Mouse (Mus musculus): Measurements from ENCODE around the gene Mpp2.

DNA sequence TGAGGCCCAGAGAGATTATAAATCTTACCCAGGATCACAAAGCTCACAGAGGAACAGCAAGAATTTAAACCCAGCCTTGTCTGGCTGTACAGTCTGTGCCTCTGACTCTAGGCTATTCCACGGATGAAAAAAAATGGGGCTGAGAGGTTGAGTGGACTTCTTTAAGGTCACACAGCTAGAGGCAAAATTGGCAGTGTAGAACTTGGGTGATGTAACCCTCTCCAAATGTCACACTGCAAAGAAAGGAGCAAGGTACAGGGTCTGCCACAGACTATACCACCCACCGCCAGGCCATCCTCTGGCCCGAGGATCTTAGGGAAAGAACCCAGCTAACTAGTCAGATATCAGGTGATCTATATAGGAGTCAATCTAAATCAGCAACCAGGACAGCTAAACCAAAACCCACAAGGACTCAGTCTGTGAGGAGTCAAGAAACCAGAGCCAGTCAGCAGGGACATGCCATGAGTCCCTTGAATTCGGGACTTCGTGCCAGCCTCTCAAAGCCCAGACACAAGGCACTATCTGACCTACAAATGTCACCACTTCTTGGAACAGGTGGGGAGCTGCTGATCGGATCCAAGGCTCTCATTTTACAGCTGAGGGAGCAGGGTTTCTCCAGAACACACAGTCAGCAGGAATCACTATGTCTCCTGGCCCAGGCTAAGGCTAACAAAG is 64.1 kb downstream of the Mpp2 start:
- TF ChIP-seq POLR2A (IDR thresholded peaks at IDR 0.05; ENCODE audit: borderline replicate concordance, low read depth, low read length) (no peak), CTCF (IDR thresholded peaks at IDR 0.05; ENCODE audit: low read depth, low read length) (no peak)
